Mouse (Mus musculus) hindbrain, embryonic 14.5 days (tissue): ENCODE measurements at regions not wholly inside any gene's neighbourhood (a gene's known extent, or its start where the extent isn't known, plus 50 kb on each side); places are given as distances from the start of the nearest gene placed in this dataset.

Experiments used
- ATAC-seq: fragments of 200-750 bp; cut with Nextera tagmentation; 2 replicates; pipeline ENCODE4 v1.8.0; 2017; ENCODE audit warnings: moderate number of reproducible peaks, mild to moderate bottlenecking, moderate TSS enrichment, moderate library complexity; ENCODE audit not compliant: low FRiP score
- DNase-seq: peaks from one replicate; pipeline ENCODE4 v3.0.0-alpha.2; 2015; ENCODE audit warnings: low spot score
- H3K27ac ChIP-seq: fragments of 300-500 bp; sonication (generic); 2 replicates; pipeline ENCODE4 v1.5.1; 2014; ENCODE audit warnings: mild to moderate bottlenecking, moderate library complexity
- H3K27me3 ChIP-seq: fragments of 300-500 bp; sonication (generic); 2 replicates; pipeline ENCODE4 v1.6.1; 2014; ENCODE audit warnings: mild to moderate bottlenecking, low read length, mixed read lengths; ENCODE audit not compliant: control insufficient read depth, insufficient read depth
- H3K36me3 ChIP-seq: fragments of 300-500 bp; sonication (generic); replicated peaks from 2 replicates; pipeline ENCODE4 v1.6.1; 2014; ENCODE audit not compliant: control insufficient read depth, insufficient read depth
- H3K4me1 ChIP-seq: fragments of 300-500 bp; sonication (generic); replicated peaks from 2 replicates; pipeline ENCODE4 v1.6.1; 2014; ENCODE audit warnings: antibody characterized with exemption, low read length, mixed read lengths; ENCODE audit not compliant: control insufficient read depth, insufficient read depth
- H3K4me2 ChIP-seq: fragments of 300-500 bp; sonication (generic); replicated peaks from 2 replicates; pipeline ENCODE4 v1.6.1; 2014; ENCODE audit warnings: mild to moderate bottlenecking, moderate library complexity
- H3K4me3 ChIP-seq: fragments of 300-500 bp; sonication (generic); replicated peaks from 2 replicates; pipeline ENCODE4 v1.5.1; 2014; ENCODE audit warnings: mild to moderate bottlenecking, low read length
- H3K9ac ChIP-seq: fragments of 300-500 bp; sonication (generic); 2 replicates; pipeline ENCODE4 v1.6.1; 2014
- H3K9me3 ChIP-seq: fragments of 300-500 bp; sonication (generic); 2 replicates; pipeline ENCODE4 v1.6.1; 2016; ENCODE audit warnings: low read length; ENCODE audit not compliant: control insufficient read depth
- WGBS: fragments of 180-500 bp; shearing (Covaris S2); extraction: QIAGEN DNeasy Blood & Tissue Kit; methylation state at CpG from one replicate; pipeline ENCODE4 v1.1.7; 2014; 5-methylcytosine and 5-hydroxymethylcytosine counted together

GRCm38 (mm10) chr10:16619584-16619983 is 1103.4 kb upstream of the Cited2 start:
- Histone ChIP-seq H3K4me1 (no peaks in the 10 kb centered on the region), H3K4me2 (no peak overlapping the region), H3K27ac (no peak overlapping the region), H3K36me3 (no peaks in the 10 kb centered on the region), H3K27me3 (no peaks in the 10 kb centered on the region), H3K4me3 (no peak overlapping the region), H3K9ac (no peak overlapping the region), H3K9me3 (0 out of 2 replicates have a peak, but pooled peaks cover 6% of the 10 kb centered on the region)
- ATAC-seq (no peak), DNase-seq (no peak)
- 90% methylated on average over 2 of the region's 2 CpGs for WGBS

- Histone ChIP-seq H3K9me3 (0 out of 2 replicates have a peak, but pooled peaks cover 3% of the 10 kb centered on the region), H3K4me1 (no peaks in the 10 kb centered on the region), H3K9ac (no peak overlapping the region), H3K4me3 (no peak overlapping the region), H3K27ac (no peak overlapping the region), H3K4me2 (no peak overlapping the region), H3K27me3 (no peaks in the 10 kb centered on the region), H3K36me3 (no peaks in the 10 kb centered on the region)
- ATAC-seq: no peak
- whole genome bisulfite sequencing: 72% methylated on average over 6 of the region's 6 CpGs
- no peak for DNase-seq
Observed at GRCm38 (mm10) chr10:16620804-16621559, 1102.0 kb upstream of the Cited2 start.

DNA sequence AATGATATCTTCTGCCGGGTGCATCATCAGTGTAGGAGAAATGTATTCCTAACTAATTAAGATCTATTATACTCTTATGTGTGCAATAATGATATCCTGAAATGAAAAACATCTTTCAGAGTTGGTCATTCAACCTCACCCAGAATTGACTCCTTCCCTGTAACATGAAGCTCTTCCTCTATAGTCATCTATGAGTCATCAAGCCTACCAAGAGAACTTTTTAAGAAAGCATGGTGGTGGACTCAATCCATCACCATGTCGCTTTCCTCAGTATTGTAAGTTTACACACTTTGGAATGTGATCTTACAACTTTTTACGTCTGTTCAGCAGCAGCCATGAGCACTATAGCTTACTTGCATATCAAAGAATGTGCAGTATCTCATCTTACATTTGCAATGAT is 1100.2 kb upstream of the Cited2 start:
- Histone ChIP-seq H3K4me1 (no peaks in the 10 kb centered on the region), H3K36me3 (no peaks in the 10 kb centered on the region), H3K27ac (no peak overlapping the region), H3K9ac (no peak overlapping the region), H3K4me2 (no peak overlapping the region), H3K4me3 (no peak overlapping the region), H3K27me3 (no peaks in the 10 kb centered on the region), H3K9me3 (0 out of 2 replicates have a peak, but pooled peaks cover 3% of the 10 kb centered on the region)
- DNase-seq: no peak
- no peak for ATAC-seq
- WGBS: 92% methylated on average over 3 of the region's 3 CpGs

GRCm38 (mm10) chr10:16633236-16633635 is 1089.8 kb upstream of the Cited2 start:
- Histone ChIP-seq H3K4me3 (no peak overlapping the region), H3K27me3 (no peaks in the 10 kb centered on the region), H3K27ac (no peak overlapping the region), H3K36me3 (no peaks in the 10 kb centered on the region), H3K9me3 (no peaks in the 10 kb centered on the region), H3K9ac (no peak overlapping the region), H3K4me1 (no peaks in the 10 kb centered on the region), H3K4me2 (no peak overlapping the region)
- no peak for ATAC-seq
- WGBS: 83% methylated on average over 2 of the region's 2 CpGs
- DNase-seq: no peak

DNA sequence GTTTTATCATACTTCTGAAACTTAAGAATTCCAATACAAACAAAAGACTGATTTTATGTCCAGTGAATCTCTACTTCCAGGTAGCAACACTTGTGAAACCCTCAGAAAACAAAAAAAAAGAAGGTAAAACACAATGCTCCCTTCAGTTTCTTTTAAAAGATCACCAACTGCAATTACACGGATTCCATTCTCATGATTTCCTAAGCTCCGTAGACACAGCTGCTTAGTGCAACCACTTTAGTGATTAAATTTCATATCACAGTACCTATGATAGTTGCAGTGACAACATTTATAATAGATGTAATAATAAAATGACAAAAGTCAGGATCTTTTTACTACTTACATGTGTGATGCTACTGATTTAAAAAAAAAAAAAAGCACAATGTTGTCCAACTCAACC is 1087.6 kb upstream of the Cited2 start:
- WGBS: 80% methylated on average over 2 of the region's 2 CpGs
- Histone ChIP-seq H3K36me3 (no peaks in the 10 kb centered on the region), H3K9me3 (no peaks in the 10 kb centered on the region), H3K4me3 (no peak overlapping the region), H3K27me3 (no peaks in the 10 kb centered on the region), H3K4me1 (no peaks in the 10 kb centered on the region), H3K9ac (no peak overlapping the region), H3K4me2 (no peak overlapping the region), H3K27ac (no peak overlapping the region)
- DNase-seq (no peak), ATAC-seq (no peak)

DNA sequence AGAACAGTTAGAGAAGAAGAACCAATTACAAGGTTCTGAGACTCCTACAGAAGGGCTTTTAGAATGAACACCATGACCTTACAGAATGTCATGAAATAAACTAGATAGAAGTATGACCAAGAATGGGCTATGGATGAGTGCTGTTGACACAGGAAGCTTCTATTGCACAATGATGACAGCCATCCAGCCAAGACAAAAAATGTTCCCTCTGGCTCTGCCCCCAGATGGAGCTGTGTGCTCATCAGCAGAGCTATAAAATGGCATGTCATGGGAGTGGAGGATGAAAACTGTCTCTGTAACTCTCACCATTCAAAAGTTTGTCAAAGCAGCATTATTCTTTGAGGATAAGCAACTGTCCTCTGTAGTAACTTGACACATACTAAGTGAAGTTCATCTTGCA is 1086.0 kb upstream of the Cited2 start:
- H3K9ac ChIP-seq: no peak overlapping the region
- no peaks in the 10 kb centered on the region for H3K27me3 ChIP-seq
- no peaks in the 10 kb centered on the region for H3K36me3 ChIP-seq
- H3K9me3 ChIP-seq: no peaks in the 10 kb centered on the region
- no peak overlapping the region for H3K4me2 ChIP-seq
- H3K4me1 ChIP-seq: no peaks in the 10 kb centered on the region
- H3K27ac ChIP-seq: no peak overlapping the region
- peak; percentile 29 for DNase-seq
- ATAC-seq: no peak
- H3K4me3 ChIP-seq: no peak overlapping the region

GRCm38 (mm10) chr10:16638111-16638510 is 1084.9 kb upstream of the Cited2 start:
- no peaks in the 10 kb centered on the region for H3K36me3 ChIP-seq
- DNase-seq: no peak
- H3K9ac ChIP-seq: no peak overlapping the region
- no peak overlapping the region for H3K27ac ChIP-seq
- no peaks in the 10 kb centered on the region for H3K4me1 ChIP-seq
- ATAC-seq: no peak
- H3K27me3 ChIP-seq: no peaks in the 10 kb centered on the region
- H3K9me3 ChIP-seq: no peaks in the 10 kb centered on the region
- H3K4me2 ChIP-seq: no peak overlapping the region
- no peak overlapping the region for H3K4me3 ChIP-seq
- WGBS: 34% methylated on average over 2 of the region's 2 CpGs

DNA sequence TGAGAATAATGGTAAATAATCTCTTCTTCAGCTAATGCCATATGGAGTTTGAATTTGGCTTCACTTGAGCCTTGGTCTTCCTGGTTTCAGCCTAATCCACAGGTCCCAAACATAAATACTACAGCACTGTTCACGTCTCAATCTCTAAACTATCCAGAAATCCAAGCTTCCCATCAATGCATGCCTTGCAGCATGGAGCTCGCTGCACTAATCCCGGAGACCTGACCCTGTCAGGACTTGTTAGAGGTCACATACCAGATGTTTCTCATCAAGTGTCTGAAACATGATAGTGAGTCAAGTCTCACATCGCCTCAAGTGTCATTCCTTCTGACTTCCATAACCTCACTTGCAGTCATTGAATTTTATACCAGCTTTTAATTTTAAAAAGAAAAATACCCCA is 1082.9 kb upstream of the Cited2 start:
- DNase-seq (no peak), ATAC-seq (no peak)
- H3K4me3 ChIP-seq: no peak overlapping the region
- no peaks in the 10 kb centered on the region for H3K27me3 ChIP-seq
- H3K4me2 ChIP-seq: no peak overlapping the region
- H3K36me3 ChIP-seq: no peaks in the 10 kb centered on the region
- 68% methylated on average over 4 of the region's 4 CpGs for WGBS
- 0 out of 2 replicates have a peak, but pooled peaks cover 8% of the 10 kb centered on the region for H3K9me3 ChIP-seq
- no peak overlapping the region for H3K27ac ChIP-seq
- H3K9ac ChIP-seq: no peak overlapping the region
- no peaks in the 10 kb centered on the region for H3K4me1 ChIP-seq

- Histone ChIP-seq H3K27me3 (no peaks in the 10 kb centered on the region), H3K9ac (no peak overlapping the region), H3K27ac (no peak overlapping the region), H3K4me3 (no peak overlapping the region), H3K4me2 (no peak overlapping the region), H3K4me1 (no peaks in the 10 kb centered on the region), H3K9me3 (no peaks in the 10 kb centered on the region), H3K36me3 (no peaks in the 10 kb centered on the region)
- DNase-seq: no peak
- WGBS: 71% methylated on average over 1 of the region's 1 CpGs
- no peak for ATAC-seq
Observed at GRCm38 (mm10) chr10:16650120-16650519, 1072.9 kb upstream of the Cited2 start.

GRCm38 (mm10) chr10:16652450-16652849 is 1070.6 kb upstream of the Cited2 start:
- no peaks in the 10 kb centered on the region for H3K27me3 ChIP-seq
- H3K4me1 ChIP-seq: no peaks in the 10 kb centered on the region
- WGBS: 90% methylated on average over 4 of the region's 4 CpGs
- no peak overlapping the region for H3K27ac ChIP-seq
- H3K9me3 ChIP-seq: no peaks in the 10 kb centered on the region
- ATAC-seq (no peak), DNase-seq (no peak)
- no peak overlapping the region for H3K4me3 ChIP-seq
- H3K4me2 ChIP-seq: no peak overlapping the region
- H3K36me3 ChIP-seq: no peaks in the 10 kb centered on the region
- H3K9ac ChIP-seq: no peak overlapping the region
